Mouse (Mus musculus) testis, adult 2 months (tissue): ENCODE measurements at regions not wholly inside any gene's neighbourhood (a gene's known extent, or its start where the extent isn't known, plus 50 kb on each side); places are given as distances from the start of the nearest gene placed in this dataset.
"Not testable (repeated sequence)": the region's sequence is repeated elsewhere in the genome, so short reads cannot be mapped to it uniquely, and the experiment has no call there.

Source experiments
- H3K27ac ChIP-seq: fragments of 200-500 bp; 2 replicates; pipeline ENCODE4 v1.5.1; 2012; ENCODE audit warnings: low read depth, low read length; ENCODE audit not compliant: control insufficient read depth, insufficient read depth
- H3K27me3 ChIP-seq: fragments of 200-500 bp; 2 replicates; pipeline ENCODE4 v1.6.1; 2012; ENCODE audit warnings: mild to moderate bottlenecking, low read length, moderate library complexity; ENCODE audit not compliant: control insufficient read depth, insufficient read depth
- H3K36me3 ChIP-seq: fragments of 200-500 bp; 2 replicates; pipeline ENCODE4 v1.6.1; 2012; ENCODE audit warnings: mild to moderate bottlenecking, low read length; ENCODE audit not compliant: control insufficient read depth, insufficient read depth
- H3K4me1 ChIP-seq: fragments of 200-500 bp; 2 replicates; pipeline ENCODE4 v1.6.1; 2012; ENCODE audit warnings: low read length; ENCODE audit not compliant: control insufficient read depth, insufficient read depth
- H3K4me3 ChIP-seq: fragments of 200-500 bp; 2 replicates; pipeline ENCODE4 v1.5.1; 2012; ENCODE audit warnings: low read depth, mild to moderate bottlenecking, low read length, moderate library complexity, mixed read lengths; ENCODE audit not compliant: control insufficient read depth
- CTCF ChIP-seq: fragments of 200-500 bp; IDR thresholded peaks from 2 replicates; pipeline ENCODE4 v1.5.1; 2012; ENCODE audit warnings: low read depth, mild to moderate bottlenecking, inconsistent platforms, low read length, moderate library complexity; ENCODE audit not compliant: control insufficient read depth, insufficient read depth, insufficient replicate concordance
- POLR2A ChIP-seq: fragments of 200-500 bp; IDR thresholded peaks from 2 replicates; pipeline ENCODE4 v1.6.1; 2012; ENCODE audit warnings: low read depth, mild to moderate bottlenecking, inconsistent platforms, low read length, moderate library complexity; ENCODE audit not compliant: control insufficient read depth

GRCm38 (mm10) chr10:19498112-19498511 lies 93.6 kb upstream of the Ifngr1 start:
- H3K27me3 ChIP-seq = no peaks in the 10 kb centered on the region
- H3K36me3 ChIP-seq = no peaks in the 10 kb centered on the region
- no peak for TF ChIP-seq CTCF
- TF ChIP-seq POLR2A = no peak
- H3K4me3 ChIP-seq = no peak overlapping the region
- H3K27ac ChIP-seq = no peak overlapping the region
- H3K4me1 ChIP-seq = no peaks in the 10 kb centered on the region

GRCm38 (mm10) chr10:19502874-19503273 lies 88.9 kb upstream of the Ifngr1 start:
- no peaks in the 10 kb centered on the region for H3K27me3 ChIP-seq
- TF ChIP-seq POLR2A (no peak), CTCF (no peak)
- no peaks in the 10 kb centered on the region for H3K36me3 ChIP-seq
- H3K4me3 ChIP-seq = no peak overlapping the region
- H3K4me1 ChIP-seq = no peaks in the 10 kb centered on the region
- H3K27ac ChIP-seq = no peak overlapping the region

GRCm38 (mm10) chr10:19503846-19504765 lies 87.6 kb upstream of the Ifngr1 start:
- H3K27me3 ChIP-seq = no peaks in the 10 kb centered on the region
- no peaks in the 10 kb centered on the region for H3K36me3 ChIP-seq
- H3K4me3 ChIP-seq = no peak overlapping the region
- H3K27ac ChIP-seq = no peak overlapping the region
- no peak for TF ChIP-seq CTCF
- TF ChIP-seq POLR2A = no peak
- no peaks in the 10 kb centered on the region for H3K4me1 ChIP-seq

GRCm38 (mm10) chr10:19505174-19505573 lies 86.6 kb upstream of the Ifngr1 start:
- H3K36me3 ChIP-seq = no peaks in the 10 kb centered on the region
- no peaks in the 10 kb centered on the region for H3K27me3 ChIP-seq
- H3K4me1 ChIP-seq = no peaks in the 10 kb centered on the region
- no peak overlapping the region for H3K27ac ChIP-seq
- no peak overlapping the region for H3K4me3 ChIP-seq
- TF ChIP-seq POLR2A = no peak
- TF ChIP-seq CTCF = no peak

GRCm38 (mm10) chr10:19505979-19506378 lies 85.8 kb upstream of the Ifngr1 start:
- Histone ChIP-seq H3K27me3 (no peaks in the 10 kb centered on the region), H3K4me1 (no peaks in the 10 kb centered on the region; the same call in 1 of the 2 replicates), H3K36me3 (no peaks in the 10 kb centered on the region), H3K4me3 (no peak overlapping the region), H3K27ac (no peak overlapping the region)
- TF ChIP-seq CTCF (no peak), POLR2A (no peak)

GRCm38 (mm10) chr10:19506434-19506833 lies 85.3 kb upstream of the Ifngr1 start:
- no peaks in the 10 kb centered on the region; the same call in 1 of the 2 replicates for H3K4me1 ChIP-seq
- no peak overlapping the region for H3K4me3 ChIP-seq
- no peak overlapping the region for H3K27ac ChIP-seq
- H3K36me3 ChIP-seq = no peaks in the 10 kb centered on the region
- TF ChIP-seq POLR2A = no peak
- no peak for TF ChIP-seq CTCF
- H3K27me3 ChIP-seq = no peaks in the 10 kb centered on the region

- H3K4me1 ChIP-seq = no peaks in the 10 kb centered on the region; the same call in 1 of the 2 replicates
- no peaks in the 10 kb centered on the region for H3K27me3 ChIP-seq
- TF ChIP-seq CTCF (no peak), POLR2A (no peak)
- no peak overlapping the region for H3K4me3 ChIP-seq
- no peak overlapping the region for H3K27ac ChIP-seq
- H3K36me3 ChIP-seq = no peaks in the 10 kb centered on the region
Observed at GRCm38 (mm10) chr10:19508221-19508745, 83.5 kb upstream of the Ifngr1 start.

- Histone ChIP-seq H3K4me3 (no peak overlapping the region), H3K4me1 (no peaks in the 10 kb centered on the region; the same call in 1 of the 2 replicates)
- TF ChIP-seq POLR2A (no peak), CTCF (no peak)
Observed at GRCm38 (mm10) chr10:19510047-19510446, 81.7 kb upstream of the Ifngr1 start.

GRCm38 (mm10) chr10:19514366-19514765 lies 77.4 kb upstream of the Ifngr1 start:
- H3K27me3 ChIP-seq, H3K27ac ChIP-seq, H3K4me3 ChIP-seq, H3K4me1 ChIP-seq, H3K36me3 ChIP-seq: not testable (repeated sequence)

More at GRCm38 (mm10) chr10:19510047-19510446, 81.7 kb upstream of the Ifngr1 start:
- Histone ChIP-seq H3K27me3 (no peaks in the 10 kb centered on the region), H3K36me3 (no peaks in the 10 kb centered on the region), H3K27ac (no peak overlapping the region)
